Mouse (Mus musculus) right cerebral cortex, postnatal 14 days (tissue): ENCODE data around the gene Gtf3a.
"Not testable (repeated sequence)": the region's sequence is repeated elsewhere in the genome, so short reads cannot be mapped to it uniquely, and the experiment has no call there.

ENCODE experiments used
- DNase-seq: peaks from one replicate; pipeline ENCODE4 v3.0.0; 2022

Gtf3a gene

DNA sequence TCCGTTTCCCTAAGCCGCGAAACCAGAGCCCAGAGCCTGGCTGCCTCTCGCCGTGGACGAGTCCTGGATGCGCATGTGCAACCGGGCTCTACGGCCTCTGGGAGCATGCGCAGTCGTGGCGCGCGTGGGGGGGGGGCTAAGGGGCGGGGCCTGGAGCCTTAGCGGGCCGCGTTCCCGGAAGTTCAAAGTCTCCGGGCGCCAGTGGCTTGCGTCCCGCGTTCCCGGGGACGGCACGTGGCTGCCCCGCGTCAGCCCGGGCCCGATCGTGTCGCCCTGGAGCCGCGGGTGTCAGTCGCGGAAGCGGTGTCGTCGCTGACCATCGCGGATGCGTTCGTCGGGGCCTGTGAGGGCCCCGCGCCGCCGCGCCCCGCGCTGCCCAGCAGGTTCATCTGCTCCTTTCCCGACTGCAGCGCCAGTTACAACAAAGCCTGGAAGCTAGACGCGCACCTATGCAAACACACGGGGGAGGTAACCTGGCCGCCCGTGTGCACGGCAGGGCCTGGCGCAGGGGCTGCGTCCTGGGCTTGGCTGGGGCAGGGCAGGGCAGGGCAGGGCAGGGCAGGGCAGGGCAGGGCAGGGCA, at the start of gene Gtf3a:
TSS of gene Gtf3a (plus strand) at position 150 of the 581 bp plus-strand sequence.
- peak; percentile 83 for DNase-seq

DNA sequence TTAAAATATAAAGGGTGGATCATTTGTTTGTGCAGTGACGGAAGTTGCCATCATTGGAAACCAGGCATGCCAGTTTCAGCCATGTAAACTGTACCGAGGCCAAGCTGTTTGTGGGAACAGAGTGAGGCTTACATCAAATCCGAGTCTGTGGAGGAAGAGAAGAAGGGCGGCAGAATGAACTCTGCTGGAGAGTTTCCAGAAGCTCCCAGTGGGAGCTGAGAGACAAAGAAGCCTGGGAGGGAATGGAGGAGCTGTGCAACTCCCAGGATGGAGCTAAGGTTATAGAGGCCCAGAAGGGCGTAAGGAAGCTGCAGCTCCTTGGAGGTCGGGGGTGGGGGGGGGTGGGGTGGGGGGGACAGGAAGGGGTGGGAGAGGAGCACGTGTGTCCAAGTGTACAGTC, 48.1 kb upstream of the Gtf3a start:
- DNase-seq = no peak

DNA sequence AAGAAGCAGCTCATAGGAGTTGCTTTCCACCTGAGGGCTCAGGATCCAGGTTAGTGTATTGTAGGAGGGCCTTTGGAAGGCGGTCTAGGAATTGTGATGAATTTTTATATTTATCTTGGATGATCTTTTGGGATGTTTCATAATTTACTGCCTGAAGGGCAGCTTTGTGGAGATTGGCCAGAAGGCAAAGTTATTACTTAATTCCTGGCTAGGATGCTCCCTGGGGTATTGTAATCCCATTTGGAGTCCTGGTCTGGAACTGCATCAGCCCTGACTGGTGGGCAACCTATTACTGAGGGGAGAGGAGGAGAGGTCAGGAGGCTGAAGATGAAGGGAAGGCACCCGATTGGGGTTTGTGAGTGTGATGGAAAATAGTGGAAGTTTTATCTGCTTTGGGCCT, 47.0 kb upstream of the Gtf3a start:
- DNase-seq = no peak

DNA sequence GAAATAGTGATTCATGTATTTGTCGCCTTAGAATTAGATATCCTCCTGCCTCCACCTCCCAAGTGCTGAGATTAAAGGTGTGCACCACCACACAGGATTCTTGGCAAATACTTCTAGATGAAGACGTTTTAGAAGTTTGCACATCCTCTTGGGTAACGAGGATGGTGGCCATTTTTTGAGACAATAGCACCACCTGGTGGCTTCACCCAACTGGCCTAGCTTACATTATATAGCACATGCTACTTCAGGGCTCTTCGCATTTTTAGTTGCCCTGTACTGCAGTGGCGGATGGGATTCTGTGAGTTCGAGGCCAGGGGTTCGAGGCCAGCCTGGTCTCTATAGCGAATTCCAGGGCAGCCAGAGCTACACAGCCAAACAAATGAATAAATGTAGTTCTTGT, 44.1 kb upstream of the Gtf3a start:
- DNase-seq = peak; percentile 78

DNA sequence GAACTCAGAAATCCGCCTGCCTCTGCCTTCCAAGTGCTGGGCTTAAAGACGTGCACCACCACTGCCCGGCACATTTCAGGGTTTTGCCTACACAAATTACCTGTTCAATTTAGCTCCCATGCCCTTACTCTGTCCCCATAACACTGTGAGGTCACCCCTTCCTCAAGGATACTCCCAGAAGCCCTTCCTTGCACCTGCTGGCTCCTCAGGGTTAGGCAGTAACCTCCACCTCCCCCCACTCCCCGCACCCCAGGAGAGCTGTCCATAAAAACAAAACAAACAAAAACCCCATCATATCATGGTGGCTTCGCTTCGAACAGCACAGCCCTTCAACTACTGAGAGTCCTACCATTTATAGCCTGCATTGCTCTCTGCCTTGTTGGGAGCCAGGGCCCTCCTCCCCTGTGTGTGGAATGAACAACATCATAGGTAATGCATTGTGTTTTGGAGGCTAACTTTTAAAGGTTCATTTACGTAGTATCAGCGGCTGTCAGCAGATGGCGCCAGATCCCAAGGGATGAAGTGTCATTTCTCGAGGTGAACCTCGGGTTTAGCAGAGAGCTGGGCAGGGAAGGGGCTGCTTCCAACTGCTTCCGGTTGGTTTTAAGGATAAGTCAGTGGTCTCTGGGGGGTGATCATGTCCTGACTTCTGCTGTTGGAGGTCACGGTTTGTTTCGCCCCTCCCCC, 42.8 kb upstream of the Gtf3a start:
- peak; percentile 82 for DNase-seq

DNA sequence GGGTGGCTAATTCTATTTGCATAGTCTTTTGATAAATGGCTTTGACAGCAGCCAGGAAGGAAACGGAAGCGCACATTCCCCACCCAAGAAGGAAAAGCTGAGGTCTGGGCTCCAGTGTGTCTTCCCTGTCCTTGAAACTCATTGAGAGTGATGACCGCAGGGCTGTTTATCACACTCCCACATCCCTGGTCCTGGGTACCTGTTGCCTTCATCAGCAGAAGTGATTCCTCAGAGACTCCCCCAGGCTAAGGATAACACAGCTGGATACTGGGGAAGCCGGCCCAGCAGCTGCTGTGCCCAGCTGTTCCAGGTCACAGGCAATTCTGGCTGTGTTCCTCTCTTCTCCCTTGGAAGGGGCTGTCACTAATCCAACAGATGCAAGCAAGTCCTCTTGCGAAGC, 40.9 kb upstream of the Gtf3a start:
- no peak for DNase-seq

DNA sequence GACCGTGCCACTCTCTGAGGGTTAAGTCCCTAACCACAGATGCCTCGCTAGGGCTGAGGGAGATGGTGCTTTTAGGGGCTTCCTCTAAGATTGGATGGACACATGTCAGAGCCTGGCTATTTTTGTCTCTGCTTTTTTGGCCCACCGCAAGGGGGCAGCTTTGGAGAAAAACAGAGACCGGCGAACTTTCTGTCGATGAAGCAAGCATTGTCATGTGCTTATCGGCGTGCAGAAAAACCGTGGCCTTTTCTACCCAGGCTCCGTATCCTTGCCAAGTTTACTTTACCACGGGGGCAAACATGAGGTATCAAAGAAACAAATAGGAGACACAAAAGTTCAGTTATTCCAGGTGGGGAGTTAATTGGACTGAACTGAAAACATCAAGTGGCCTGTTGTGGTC, 39.8 kb upstream of the Gtf3a start:
- DNase-seq = no peak

DNA sequence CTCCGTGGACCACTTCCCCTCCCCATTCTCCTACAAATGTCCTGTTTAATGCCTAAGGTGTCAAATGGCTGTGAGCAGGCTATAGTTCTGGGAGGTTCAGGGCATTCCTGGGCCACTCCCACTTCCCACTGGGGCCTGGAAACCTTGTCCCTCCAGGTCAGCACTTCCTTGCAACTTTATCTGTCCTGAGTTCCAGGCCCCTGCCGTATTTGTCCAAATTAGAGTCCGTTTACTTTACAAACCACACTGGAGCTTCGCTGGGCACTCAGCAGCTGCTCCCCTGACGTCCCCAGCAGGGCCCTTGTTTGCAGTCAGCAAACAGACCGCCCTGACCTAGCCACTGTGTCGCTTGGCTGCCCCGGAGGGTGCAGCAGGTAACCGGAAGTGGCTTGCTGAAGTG, 36.3 kb upstream of the Gtf3a start:
- no peak for DNase-seq

DNA sequence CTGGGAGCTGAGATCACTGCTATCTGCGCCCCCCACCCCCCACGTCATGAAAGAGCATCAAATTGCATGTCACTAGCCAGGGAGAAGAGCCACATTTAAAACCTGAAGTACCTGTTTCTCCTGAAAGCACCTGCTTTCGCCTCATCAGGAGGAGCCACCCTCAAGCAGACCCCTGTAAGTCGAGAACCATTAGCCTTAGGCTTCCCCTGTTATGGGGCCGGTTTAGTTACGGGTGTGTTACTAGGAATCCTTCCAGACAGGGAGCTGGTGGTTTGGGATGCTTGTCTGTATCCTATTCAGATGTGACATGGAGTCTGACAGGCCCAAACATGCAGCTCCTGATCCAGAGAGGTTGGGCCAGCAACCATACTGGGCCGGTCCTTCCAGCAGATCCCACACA, 35.1 kb upstream of the Gtf3a start:
- DNase-seq = no peak

DNA sequence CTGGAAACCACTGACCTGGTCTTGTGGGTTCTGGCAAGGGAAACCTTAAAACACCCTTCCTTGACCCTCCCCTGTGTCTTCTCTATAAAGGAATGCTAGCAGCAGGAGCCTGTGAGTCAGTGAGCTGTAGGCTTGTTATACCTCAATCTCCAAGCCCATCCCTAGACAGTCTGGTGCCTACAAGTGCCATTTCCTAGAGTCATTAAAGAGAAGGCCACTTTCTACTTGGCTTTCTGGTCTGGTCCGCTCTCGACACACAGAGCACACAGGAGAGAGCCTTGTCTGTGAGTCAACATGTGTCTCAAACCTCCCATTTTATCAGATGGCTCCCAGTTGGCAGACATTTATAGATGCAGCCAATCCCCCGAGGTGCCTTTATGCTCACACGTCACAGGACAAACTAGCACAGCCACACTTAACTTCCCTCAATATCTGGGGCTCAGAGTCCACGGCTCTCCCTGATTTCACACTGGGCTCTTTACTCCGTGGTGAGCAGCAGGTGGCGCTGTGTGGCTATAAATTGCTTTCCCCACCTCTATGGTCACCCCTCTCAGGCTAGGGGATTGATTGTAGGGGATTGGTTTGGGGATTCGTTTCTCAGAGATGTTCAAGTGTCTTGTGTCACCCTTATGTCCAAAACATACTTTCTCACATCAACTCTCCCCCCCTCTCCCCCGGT, 34.2 kb upstream of the Gtf3a start:
- DNase-seq = peak; percentile 76

DNA sequence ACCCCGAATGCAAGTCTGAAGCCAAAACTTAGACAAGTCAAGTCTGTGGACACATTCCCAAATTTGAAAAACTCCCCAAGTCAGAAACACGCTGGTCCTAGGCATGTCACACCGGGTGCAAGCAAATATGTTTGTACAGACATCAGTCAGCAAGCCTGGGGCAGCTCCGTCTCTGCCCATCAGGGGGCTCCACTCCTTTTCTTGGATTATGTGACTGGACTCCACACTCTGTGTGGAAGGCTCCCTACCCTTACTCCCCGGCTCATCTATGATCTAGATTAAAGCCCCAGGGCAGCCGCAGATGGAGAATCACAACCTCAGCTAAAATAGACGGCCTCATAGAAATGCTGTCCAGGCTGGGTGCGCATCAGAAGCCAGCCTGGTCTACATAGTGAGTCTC, 32.2 kb upstream of the Gtf3a start:
- DNase-seq = no peak

DNA sequence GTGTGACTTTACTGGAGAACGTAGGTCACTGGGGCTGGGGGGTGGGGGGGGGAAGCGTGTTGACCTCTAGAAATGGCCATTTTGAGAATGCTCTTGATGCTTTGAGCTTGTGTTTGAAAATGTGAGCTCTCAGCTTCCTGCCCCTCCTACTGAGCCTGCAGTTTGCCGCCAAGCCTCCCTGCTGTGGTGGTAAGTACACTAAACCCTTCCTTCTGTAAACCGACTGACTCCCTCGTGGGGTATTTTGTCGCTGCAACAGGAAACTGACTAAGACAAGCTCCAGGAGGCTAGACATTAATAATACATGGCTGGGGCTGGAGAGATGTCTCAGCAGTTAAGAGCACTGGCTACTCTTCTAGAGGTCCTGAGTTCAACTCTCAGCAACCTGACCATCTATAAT, 31.7 kb upstream of the Gtf3a start:
- no peak for DNase-seq

DNA sequence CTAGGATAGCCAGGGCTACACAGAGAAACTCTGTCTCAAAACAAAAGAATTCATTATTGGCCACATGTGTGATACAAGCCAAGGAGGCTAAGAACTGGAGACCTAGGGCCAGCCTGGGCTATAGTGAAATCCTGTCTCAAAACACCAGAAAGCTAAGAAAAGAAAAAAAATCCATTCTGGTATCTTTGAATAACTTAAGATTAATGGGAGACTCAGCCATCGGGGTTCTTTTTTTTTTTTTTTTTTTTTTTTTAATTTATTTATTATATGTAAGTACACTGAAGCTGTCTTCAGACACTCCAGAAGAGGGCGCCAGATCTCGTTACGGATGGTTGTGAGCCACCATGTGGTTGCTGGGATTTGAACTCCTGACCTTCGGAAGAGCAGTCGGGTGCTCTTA, 31.1 kb upstream of the Gtf3a start:
- DNase-seq = not testable (repeated sequence)

DNA sequence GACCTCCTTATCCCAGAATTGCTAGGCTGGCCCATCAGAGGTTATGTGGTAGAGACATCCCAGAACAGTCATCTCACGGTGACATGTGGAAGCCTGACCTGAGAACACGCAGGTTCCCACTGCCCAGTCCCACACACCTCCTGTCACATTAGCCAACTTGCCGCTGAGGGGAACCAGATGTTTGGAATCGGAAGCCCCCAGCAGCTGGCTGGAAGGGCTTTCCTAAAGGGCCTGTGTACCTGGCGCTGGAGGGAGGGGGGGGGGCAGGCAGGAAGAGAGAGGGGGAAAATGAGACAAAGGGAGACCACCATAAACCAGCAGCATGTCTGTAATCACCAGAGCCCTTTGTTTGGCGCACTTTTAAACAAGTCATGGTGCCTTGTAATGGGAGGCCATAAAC, 28.6 kb upstream of the Gtf3a start:
- DNase-seq = no peak

DNA sequence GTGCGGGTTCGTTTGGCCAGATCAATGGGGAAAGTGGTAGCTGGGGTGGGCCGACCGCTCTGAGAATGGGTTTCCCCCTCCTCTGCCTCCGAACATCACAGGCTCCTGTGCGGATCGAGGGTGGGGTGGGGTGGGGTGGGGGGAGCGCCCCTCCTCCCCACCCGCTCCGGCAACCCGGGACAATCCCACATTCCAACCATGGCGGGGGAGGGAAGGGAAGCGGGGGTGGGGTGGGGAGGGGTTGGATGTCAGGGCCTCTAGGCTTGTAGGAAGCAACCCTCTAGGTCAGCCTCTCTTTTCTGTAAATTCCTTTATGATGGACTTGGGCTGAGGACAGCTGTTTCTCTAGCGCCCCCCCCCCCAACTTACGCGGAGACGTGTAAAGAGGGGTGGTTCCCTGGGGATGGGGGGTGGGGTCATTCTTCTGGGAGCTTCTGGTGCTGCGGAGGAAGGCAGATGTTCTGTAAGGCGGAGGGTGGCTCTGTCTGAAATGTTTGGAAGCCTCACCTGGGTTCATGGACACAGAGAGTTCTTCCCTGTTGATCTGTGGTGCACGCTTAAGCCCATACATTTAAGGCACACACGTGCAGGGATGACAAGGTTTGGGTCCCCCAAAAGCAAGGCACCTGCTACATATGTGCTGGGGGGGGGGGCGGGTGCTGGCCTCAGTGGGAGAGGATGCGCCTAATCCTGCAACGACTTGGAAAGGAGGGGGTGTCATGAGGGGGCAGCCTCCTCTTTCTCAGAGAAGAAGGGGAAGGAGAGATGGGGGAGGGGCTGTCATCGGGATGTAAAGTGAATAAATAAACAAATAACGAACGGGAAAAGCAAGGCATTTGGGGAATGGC, 27.9 kb upstream of the Gtf3a start:
- DNase-seq = no peak

DNA sequence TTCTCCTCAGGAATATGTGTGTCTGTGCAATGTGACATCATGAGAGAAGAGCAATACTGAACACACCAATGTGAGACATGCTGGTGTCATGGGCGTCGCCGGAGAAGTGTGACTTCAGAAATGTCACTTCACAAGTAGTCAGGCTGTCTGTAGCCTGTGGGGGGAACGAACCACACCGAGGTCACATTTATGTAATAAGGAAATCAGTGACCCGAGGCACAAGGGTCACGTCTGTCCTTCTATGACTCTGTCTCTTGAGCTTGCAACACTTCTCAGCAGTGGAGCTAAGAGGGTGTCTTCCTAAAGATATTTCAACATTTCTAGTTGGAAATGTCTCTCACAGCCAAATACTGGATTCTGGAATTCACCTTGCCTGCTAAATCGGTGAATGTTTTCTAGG, 27.2 kb upstream of the Gtf3a start:
- DNase-seq = no peak

DNA sequence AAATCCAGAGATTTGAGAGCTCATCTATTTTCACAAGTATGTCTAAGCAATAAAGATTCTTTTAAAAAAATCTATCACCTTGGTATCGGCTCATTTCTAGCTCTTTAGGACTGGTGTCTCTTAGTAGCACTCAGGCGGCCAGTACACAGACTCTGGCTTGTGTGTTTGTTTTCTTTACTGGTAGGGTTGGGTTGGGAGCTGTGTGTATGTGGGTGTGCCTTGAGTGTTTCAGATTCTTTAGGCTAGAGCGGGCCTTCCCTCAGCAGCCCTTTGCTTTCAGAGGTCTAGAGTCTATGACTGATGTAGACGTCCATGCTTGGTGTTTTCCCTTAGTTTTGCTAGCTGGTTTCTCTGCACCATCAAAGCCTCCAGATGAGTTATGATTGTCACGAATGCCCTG, 24.9 kb upstream of the Gtf3a start:
- no peak for DNase-seq

DNA sequence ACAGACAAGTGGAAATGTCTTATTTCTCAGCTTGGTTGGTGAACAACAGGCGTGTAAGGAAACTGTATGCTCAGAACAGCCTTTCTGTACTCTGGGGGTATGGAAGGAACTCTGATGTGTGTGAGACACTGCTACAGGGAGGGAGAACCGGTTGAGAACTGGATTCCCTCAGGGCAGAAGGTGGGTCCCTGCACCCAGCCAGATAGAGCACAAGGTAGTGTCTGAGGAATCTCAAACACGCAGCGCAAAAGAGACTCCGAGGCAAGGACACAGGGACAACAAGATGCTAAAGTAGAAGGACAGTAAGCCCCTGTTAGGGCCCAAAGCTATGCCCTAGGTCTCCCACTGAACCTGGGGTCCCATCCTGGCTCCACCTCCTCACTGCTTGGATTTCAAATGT, 21.8 kb upstream of the Gtf3a start:
- DNase-seq = no peak

DNA sequence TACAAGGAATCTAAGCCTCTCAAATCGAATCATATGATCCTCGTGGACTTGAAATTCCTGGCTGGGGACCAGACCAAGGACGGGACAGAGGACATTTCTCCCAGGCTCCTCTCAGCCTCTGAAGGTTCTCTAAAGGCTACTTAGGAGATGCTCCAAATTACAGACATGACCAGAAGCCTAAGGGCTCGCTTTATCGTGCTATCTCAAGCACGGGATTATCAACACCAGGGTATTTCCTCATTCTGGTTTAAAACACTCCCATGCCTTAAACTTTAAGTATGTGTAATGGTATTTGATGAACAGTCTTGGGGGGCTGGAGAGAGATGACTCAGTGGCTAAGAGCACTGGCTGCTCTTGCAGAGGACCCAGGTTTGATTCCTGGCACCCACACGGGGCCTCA, 17.0 kb upstream of the Gtf3a start:
- DNase-seq = no peak

DNA sequence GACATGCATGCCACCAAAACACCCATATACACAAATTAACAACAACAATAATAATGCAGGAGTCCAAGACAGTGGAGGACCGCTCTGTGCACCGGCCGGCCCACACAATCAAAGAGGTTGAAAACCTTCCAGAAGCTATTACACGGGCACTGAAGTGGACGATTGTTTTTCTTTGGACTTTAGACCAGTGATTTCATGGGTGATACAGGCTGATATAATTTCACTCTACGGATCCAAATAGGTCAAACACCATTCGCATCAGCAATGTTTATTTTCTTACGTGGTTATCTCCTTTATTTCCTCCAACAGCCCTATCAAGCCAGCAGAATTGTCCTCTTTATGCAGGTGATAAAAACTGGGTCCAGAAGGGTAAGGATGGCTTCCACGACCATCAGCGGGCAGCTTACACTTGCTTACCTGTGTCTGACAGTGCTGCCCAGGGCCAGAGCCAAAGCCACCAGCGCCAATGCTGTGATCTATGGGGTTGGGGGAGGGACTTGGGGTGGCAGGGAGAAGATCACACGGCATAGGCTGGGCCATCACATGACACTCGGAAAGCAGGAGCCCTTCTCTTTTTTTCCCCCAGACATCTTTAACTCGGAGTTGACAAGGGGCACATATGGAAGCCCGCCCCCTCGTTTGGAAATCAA, 16.4 kb upstream of the Gtf3a start:
- no peak for DNase-seq

DNA sequence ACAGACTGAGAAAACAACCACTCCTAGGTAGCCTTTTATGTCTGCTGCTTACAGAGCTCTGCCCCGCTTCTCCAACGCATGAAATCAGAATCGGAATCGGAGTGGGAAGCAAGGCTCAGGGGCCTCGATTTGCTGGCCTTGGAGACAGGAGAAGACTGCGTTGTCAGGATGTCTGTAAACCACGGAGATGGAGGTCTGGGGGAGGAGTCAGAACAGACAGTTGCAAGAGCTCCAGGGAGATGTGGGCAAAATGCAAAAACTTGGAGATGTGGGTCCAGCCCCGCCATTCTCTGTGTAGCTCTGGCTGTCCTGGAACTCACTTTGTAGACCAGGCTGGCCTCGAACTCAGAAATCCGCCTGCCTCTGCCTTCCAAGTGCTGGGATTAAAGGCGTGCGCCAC, 15.0 kb upstream of the Gtf3a start:
- no peak for DNase-seq

DNA sequence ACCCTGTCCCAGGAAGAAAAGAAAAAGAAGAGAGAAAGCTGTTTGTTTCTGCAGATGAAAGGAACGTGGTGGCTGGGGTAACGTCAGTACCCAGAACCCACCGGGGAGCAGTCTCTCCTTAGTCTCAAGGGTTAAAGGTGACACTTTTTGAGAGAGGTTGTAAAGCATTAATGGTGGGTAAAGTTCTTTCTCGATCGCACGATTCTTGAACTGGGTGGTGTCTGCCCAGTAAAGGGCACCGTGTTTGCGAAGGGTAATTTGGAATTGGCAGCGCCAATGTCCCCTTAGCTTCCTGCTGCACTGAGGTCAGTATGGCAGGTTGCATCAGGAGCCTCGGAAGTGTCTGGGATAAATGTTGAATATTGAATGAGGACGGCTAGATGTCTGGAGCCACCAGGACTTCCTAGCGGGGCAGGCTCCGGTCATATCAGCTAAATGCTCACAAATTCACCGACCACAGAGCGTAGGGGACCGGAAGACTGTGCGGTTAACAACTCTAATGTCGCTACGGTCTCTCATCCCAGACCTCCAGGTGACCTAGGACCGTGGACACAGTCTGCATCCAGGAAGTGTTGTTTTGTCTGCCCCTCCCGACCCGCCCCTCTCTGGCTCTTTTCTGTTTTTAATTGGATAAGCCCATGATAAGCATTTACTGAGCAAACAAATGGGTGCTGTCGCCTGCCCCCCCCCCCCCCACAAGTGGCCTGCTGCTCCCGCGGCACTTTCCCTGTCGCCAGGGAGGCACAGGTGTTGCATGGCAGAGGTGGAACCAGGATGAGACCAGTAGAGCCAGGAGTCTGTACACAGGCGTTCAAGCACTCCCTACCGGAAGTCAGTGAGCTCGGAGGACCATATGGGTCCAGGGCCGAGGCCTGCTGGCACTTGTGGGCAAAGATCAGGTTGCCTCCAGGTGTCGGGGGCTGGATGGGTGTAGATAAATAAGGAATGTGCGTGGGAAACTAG, 10.6 kb upstream of the Gtf3a start:
- no peak for DNase-seq
